Mouse (Mus musculus) olfactory bulb, adult 2 months (tissue): ENCODE measurements around the gene Siah3. TPM values are rescaled to one million over a fixed set of nuclear protein-coding genes. Genes with fewer than 3 reads are reported as not detected.

Experiments
- H3K27ac ChIP-seq: fragments of 200-500 bp; 2 replicates; pipeline ENCODE4 v1.5.1; 2012; ENCODE audit warnings: low read depth, low read length; ENCODE audit not compliant: insufficient read depth
- H3K4me1 ChIP-seq: fragments of 200-500 bp; 2 replicates; pipeline ENCODE4 v1.6.1; 2012; ENCODE audit warnings: low read length; ENCODE audit not compliant: control insufficient read depth, insufficient read depth
- H3K4me3 ChIP-seq: fragments of 200-500 bp; 2 replicates; pipeline ENCODE4 v1.5.1; 2012; ENCODE audit warnings: mild to moderate bottlenecking, low read depth, low read length, moderate library complexity; ENCODE audit not compliant: insufficient read depth
- CTCF ChIP-seq: fragments of 200-500 bp; IDR thresholded peaks from 2 replicates; pipeline ENCODE4 v1.5.1; 2012; ENCODE audit warnings: low read depth, mild to moderate bottlenecking, low read length, moderate library complexity; ENCODE audit not compliant: insufficient read depth
- POLR2A ChIP-seq: fragments of 200-500 bp; IDR thresholded peaks from 2 replicates; pipeline ENCODE4 v1.6.1; 2012; ENCODE audit warnings: mild to moderate bottlenecking, low read depth, low read length, moderate library complexity; ENCODE audit not compliant: insufficient read depth
- WGBS: fragments of 180-500 bp; shearing (Covaris S2); methylation state at CpG from one replicate; pipeline ENCODE4 v1.1.7; 2018; 5-methylcytosine and 5-hydroxymethylcytosine counted together
- polyA plus RNA-seq: library from polyadenylated mRNA; stranded (reverse); fragments of >200 nt; gene quantifications from 2 replicates; pipeline ENCODE4 v1.2.4, GENCODE M21; 2012; ENCODE audit warnings: low replicate concordance; ENCODE audit not compliant: missing spikeins, insufficient read depth, insufficient read length

Siah3 gene
- polyA plus RNA-seq, 1 experiment = not detected

GRCm38 (mm10) chr14:75483176-75483546 lies 27.4 kb downstream of the Siah3 start:
- TF ChIP-seq CTCF (no peak), POLR2A (no peak)
- no peak overlapping the region for H3K4me3 ChIP-seq
- WGBS = 82% methylated on average over 6 of the region's 6 CpGs
- H3K27ac ChIP-seq = no peak overlapping the region
- peaks cover 8% of the 10 kb centered on the region for H3K4me1 ChIP-seq

GRCm38 (mm10) chr14:75487932-75488331 lies 32.1 kb downstream of the Siah3 start:
- H3K4me1 ChIP-seq = peaks cover 14% of the 10 kb centered on the region; the same call in 1 of the 2 replicates
- TF ChIP-seq CTCF (no peak), POLR2A (no peak)
- no peak overlapping the region for H3K4me3 ChIP-seq
- 77% methylated on average over 7 of the region's 7 CpGs for WGBS
- H3K27ac ChIP-seq = no peak overlapping the region

- no peak overlapping the region for H3K4me3 ChIP-seq
- H3K4me1 ChIP-seq = peaks cover 9% of the 10 kb centered on the region; the same call in 1 of the 2 replicates
- no peak overlapping the region for H3K27ac ChIP-seq
- TF ChIP-seq POLR2A (no peak), CTCF (no peak)
- 86% methylated on average over 14 of the region's 14 CpGs for WGBS
Observed at GRCm38 (mm10) chr14:75493555-75494194, 37.9 kb downstream of the Siah3 start.

- 88% methylated on average over 6 of the region's 6 CpGs for WGBS
- peaks cover 9% of the 10 kb centered on the region; the same call in 1 of the 2 replicates for H3K4me1 ChIP-seq
- H3K4me3 ChIP-seq = no peak overlapping the region
- no peak overlapping the region for H3K27ac ChIP-seq
- TF ChIP-seq POLR2A (no peak), CTCF (no peak)
Observed at GRCm38 (mm10) chr14:75494926-75495325, 39.1 kb downstream of the Siah3 start.

- TF ChIP-seq POLR2A (no peak), CTCF (no peak)
- WGBS = 83% methylated on average over 3 of the region's 3 CpGs
Observed at GRCm38 (mm10) chr14:75501501-75501990, 45.8 kb downstream of the Siah3 start.

GRCm38 (mm10) chr14:75502446-75502845 lies 46.7 kb downstream of the Siah3 start:
- no peak overlapping the region for H3K27ac ChIP-seq
- TF ChIP-seq POLR2A (no peak), CTCF (no peak)
- WGBS = 35% methylated on average over 8 of the region's 8 CpGs
- H3K4me3 ChIP-seq = no peak overlapping the region
- no peaks in the 10 kb centered on the region for H3K4me1 ChIP-seq

More at GRCm38 (mm10) chr14:75501501-75501990, 45.8 kb downstream of the Siah3 start:
- Histone ChIP-seq H3K27ac (no peak overlapping the region), H3K4me3 (no peak overlapping the region), H3K4me1 (no peaks in the 10 kb centered on the region)

- no peak overlapping the region for H3K27ac ChIP-seq
- H3K4me3 ChIP-seq = no peak overlapping the region
- TF ChIP-seq POLR2A (no peak), CTCF (no peak)
- WGBS = 93% methylated on average over 2 of the region's 2 CpGs
- no peaks in the 10 kb centered on the region for H3K4me1 ChIP-seq
Observed at GRCm38 (mm10) chr14:75504255-75504654, 48.5 kb downstream of the Siah3 start.

GRCm38 (mm10) chr14:75505126-75505840 lies 49.5 kb downstream of the Siah3 start:
- Histone ChIP-seq H3K4me1 (no peaks in the 10 kb centered on the region), H3K4me3 (no peak overlapping the region), H3K27ac (no peak overlapping the region)
- WGBS = 71% methylated on average over 8 of the region's 8 CpGs
- TF ChIP-seq CTCF (no peak), POLR2A (no peak)

GRCm38 (mm10) chr14:75506246-75506645 lies 50.5 kb downstream of the Siah3 start:
- H3K27ac ChIP-seq = no peak overlapping the region
- TF ChIP-seq POLR2A = no peak
- no peak for TF ChIP-seq CTCF
- H3K4me1 ChIP-seq = no peaks in the 10 kb centered on the region
- no peak overlapping the region for H3K4me3 ChIP-seq
- 93% methylated on average over 3 of the region's 3 CpGs for WGBS
